Mouse (Mus musculus): Measurements from ENCODE around the gene Slc25a16.
A peak's percentile ranks its signal among the peaks of the same experiment; 100 is the strongest.
"Not testable (repeated sequence)": the region's sequence is repeated elsewhere in the genome, so short reads cannot be mapped to it uniquely, and the experiment has no call there.

Gene Slc25a16

GRCm38 (mm10) chr10:62902829-62903228 lies 17.6 kb upstream of the Slc25a16 start:
- DNase-seq (ENCODE audit: low spot score in 2 of 2), result no peak

- no peak for DNase-seq (ENCODE audit: low spot score in 2 of 2)
These were observed 14.1 kb upstream of the Slc25a16 start for GRCm38 (mm10) chr10:62906336-62906735.

- not testable (repeated sequence) for DNase-seq (ENCODE audit: low spot score in 2 of 2)
These were observed 11.5 kb upstream of the Slc25a16 start, which contains the start of gene Tet1 for GRCm38 (mm10) chr10:62908896-62909295. Gene Tet1 (minus strand): TSS chr10:62908996.

GRCm38 (mm10) chr10:62911120-62911519 lies 9.3 kb upstream of the Slc25a16 start:
- no peak for DNase-seq (ENCODE audit: low spot score in 2 of 2)

GRCm38 (mm10) chr10:62918985-62919384 lies 1.4 kb upstream of the Slc25a16 start:
- DNase-seq (ENCODE audit: low spot score in 2 of 2), result no peak

GRCm38 (mm10) chr10:62920766-62921156 lies 328 bp downstream of the Slc25a16 start:
- DNase-seq (ENCODE audit: low spot score in 2 of 2), result no peak

- no peak for DNase-seq (ENCODE audit: low spot score in 2 of 2)
These were observed 3.7 kb downstream of the Slc25a16 start for GRCm38 (mm10) chr10:62924096-62924635.

- DNase-seq (ENCODE audit: low spot score in 2 of 2), result no peak
These were observed 11.9 kb downstream of the Slc25a16 start for GRCm38 (mm10) chr10:62932381-62932780.

- DNase-seq (ENCODE audit: low spot score in 2 of 2), result no peak
These were observed 24.6 kb downstream of the Slc25a16 start for GRCm38 (mm10) chr10:62944975-62945580.

- DNase-seq (ENCODE audit: low spot score in 2 of 2), result peak; percentile 67 to 68
These were observed 26.5 kb downstream of the Slc25a16 start, which contains the start of gene Dna2 for GRCm38 (mm10) chr10:62946738-62947471. Gene Dna2 (plus strand): TSS chr10:62947026.

GRCm38 (mm10) chr10:62948551-62948950 lies 28.1 kb downstream of the Slc25a16 start:
- DNase-seq (ENCODE audit: low spot score in 2 of 2), result no peak

- DNase-seq (ENCODE audit: low spot score in 2 of 2), result no peak
These were observed 43.5 kb downstream of the Slc25a16 start for GRCm38 (mm10) chr10:62963956-62964355.

GRCm38 (mm10) chr10:62965796-62966195 lies 45.4 kb downstream of the Slc25a16 start:
- DNase-seq (ENCODE audit: low spot score in 2 of 2), result no peak

GRCm38 (mm10) chr10:62966291-62966690 lies 45.9 kb downstream of the Slc25a16 start:
- no peak for DNase-seq (ENCODE audit: low spot score in 2 of 2)

- no peak for DNase-seq (ENCODE audit: low spot score in 2 of 2)
These were observed 51.4 kb downstream of the Slc25a16 start for GRCm38 (mm10) chr10:62971821-62972220.

- DNase-seq (ENCODE audit: low spot score in 2 of 2), result no peak
These were observed 59.2 kb downstream of the Slc25a16 start for GRCm38 (mm10) chr10:62979667-62980038.

- DNase-seq (ENCODE audit: low spot score in 2 of 2), result peak; percentile 78 to 81
These were observed 59.9 kb downstream of the Slc25a16 start, which contains the start of gene Rufy2 for GRCm38 (mm10) chr10:62980039-62980954. Gene Rufy2 (plus strand): TSS chr10:62980223.

GRCm38 (mm10) chr10:62984072-62984471 lies 63.6 kb downstream of the Slc25a16 start:
- DNase-seq (ENCODE audit: low spot score in 2 of 2), result no peak

- peak; percentile 11 to 16 for DNase-seq (ENCODE audit: low spot score in 2 of 2)
These were observed 64.1 kb downstream of the Slc25a16 start for GRCm38 (mm10) chr10:62984495-62984894.

- no peak for DNase-seq (ENCODE audit: low spot score in 2 of 2)
These were observed 66.9 kb downstream of the Slc25a16 start for GRCm38 (mm10) chr10:62987341-62987740.

- no peak for DNase-seq (ENCODE audit: low spot score in 2 of 2)
These were observed 70.2 kb downstream of the Slc25a16 start for GRCm38 (mm10) chr10:62990636-62991035.

GRCm38 (mm10) chr10:62993991-62994390 lies 73.6 kb downstream of the Slc25a16 start:
- no peak for DNase-seq (ENCODE audit: low spot score in 2 of 2)
